Mouse (Mus musculus): ENCODE data around the gene Capzb. TPM values are rescaled to one million over a fixed set of nuclear protein-coding genes. Genes with fewer than 3 reads are reported as not detected.

The Capzb gene
- total RNA-seq, 2 experiments from 2014 or later, result 157 to 415 TPM

DNA sequence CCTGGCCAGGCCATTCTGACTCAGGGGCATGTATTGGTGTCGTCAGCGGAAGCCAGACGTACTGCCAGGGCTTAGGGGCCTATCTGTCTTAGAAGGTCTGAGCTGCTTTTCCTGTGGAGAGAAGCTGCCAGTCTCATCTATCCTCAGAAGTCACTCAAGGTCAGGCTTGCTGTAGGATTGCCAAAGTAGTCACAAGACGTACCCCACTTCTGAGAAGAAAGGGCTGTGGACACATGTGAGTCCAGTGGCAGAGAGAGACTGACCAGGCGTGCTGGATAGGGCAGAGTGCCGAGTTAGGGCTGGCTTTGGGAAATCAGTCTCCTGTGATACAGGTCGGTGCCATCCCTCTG, 40.4 kb downstream of the Capzb start:
- no peak for ATAC-seq (replicated peaks; ENCODE audit: poor library complexity)

DNA sequence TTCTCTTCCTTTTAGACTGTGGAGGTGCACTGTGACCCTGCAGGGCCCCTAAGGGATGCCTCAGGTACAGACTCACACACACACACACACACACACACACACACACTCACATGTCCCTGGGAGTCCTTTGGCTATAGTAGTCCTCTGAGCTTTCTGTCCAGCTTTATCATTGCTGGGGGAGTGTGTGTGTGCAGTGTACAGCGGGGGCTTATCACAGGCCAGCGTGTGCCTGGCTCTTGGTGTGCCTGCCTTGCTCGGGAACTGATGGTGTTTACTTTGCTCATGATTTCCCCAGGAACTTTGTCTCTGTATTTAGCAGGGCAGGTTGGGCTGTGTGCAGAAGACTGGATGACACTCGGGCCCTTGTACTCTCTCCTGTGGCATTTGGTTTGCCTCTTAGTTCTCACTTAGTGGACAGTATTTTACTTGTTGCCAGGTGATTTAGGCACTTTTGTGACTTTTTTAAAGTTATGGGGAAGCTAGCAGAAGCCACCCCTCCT, 41.1 kb downstream of the Capzb start:
- no peak; the same call in 1 of the 2 replicates for ATAC-seq (replicated peaks; ENCODE audit: poor library complexity)

DNA sequence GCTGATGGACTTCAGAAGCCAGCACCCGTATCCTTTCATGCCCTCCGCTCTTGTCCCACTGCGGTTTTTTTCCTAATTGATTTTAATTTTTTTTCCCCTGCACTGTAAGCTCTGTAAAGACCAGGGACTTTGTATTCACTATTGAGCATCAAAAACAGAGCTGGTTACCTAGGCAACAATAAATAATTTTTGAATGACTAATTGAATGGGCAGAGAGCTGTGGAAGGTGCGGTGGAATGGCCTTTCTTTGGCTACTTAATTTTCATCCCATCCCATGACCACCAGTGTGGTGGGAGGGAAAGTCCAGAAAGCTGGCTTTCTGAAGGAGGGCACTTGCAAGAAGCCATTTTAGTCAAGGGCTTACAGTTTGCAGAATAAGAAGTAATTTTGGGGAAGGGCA, 41.6 kb downstream of the Capzb start:
- no peak for ATAC-seq (replicated peaks; ENCODE audit: poor library complexity)

DNA sequence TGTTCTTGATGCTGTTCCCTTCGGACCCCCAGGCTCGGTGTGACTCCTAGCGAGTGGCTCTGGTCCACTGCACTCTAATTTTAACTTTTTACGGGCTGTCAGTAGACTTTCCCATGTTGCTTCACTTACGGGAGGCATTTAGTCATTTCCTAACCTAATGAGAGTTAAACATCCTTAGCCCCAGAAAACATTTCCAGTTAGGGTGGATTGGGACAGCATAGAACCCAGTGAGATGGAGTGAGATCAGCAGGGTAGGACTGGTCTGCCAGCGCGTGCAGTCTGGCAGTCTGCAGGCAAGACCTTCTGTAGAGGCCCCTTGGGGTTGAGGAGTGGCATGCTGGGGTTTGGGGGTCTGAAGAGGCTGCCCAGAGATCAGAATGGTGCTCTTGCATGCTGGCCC, 42.9 kb downstream of the Capzb start:
- ATAC-seq (replicated peaks; ENCODE audit: poor library complexity), result no peak

DNA sequence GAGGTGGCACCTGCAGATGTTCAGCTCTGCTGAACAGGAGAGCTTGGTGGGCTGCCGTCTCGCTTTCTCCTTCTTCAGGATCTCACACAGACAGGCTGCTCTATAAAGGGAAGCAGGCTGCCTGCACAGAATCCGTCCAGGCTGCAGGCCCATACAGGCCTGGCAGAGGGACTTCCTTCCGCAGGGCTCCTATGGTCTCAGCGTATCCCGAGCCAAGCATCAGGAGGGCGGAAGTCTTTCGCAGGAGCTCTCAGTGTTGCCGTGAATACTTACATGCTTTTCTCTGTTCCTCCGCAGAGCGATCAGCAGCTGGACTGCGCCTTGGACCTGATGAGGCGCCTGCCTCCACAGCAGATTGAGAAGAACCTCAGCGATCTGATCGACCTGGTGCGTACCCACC, 45.9 kb downstream of the Capzb start:
- no peak for ATAC-seq (replicated peaks; ENCODE audit: poor library complexity)

DNA sequence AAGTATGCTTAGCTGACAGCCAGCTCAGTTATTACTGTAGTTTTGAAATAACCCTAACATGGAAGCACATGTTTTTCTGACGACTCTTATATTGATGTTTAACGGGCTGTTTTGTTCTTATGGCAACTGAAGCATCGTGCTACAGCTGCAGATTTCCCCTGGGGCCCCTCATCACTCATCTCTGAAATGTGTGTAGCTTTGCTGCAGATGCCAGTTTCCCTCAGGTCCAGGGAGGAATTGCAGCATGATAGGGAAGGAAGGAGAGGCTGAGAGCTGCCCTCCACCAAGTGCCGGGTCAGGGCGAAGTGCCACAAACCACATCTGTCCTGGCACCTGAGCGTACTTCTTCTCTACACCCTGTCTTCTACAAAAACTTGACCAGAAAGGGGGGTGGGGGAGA, 47.6 kb downstream of the Capzb start:
- ATAC-seq (replicated peaks; ENCODE audit: poor library complexity), result no peak; the same call in 1 of the 2 replicates

DNA sequence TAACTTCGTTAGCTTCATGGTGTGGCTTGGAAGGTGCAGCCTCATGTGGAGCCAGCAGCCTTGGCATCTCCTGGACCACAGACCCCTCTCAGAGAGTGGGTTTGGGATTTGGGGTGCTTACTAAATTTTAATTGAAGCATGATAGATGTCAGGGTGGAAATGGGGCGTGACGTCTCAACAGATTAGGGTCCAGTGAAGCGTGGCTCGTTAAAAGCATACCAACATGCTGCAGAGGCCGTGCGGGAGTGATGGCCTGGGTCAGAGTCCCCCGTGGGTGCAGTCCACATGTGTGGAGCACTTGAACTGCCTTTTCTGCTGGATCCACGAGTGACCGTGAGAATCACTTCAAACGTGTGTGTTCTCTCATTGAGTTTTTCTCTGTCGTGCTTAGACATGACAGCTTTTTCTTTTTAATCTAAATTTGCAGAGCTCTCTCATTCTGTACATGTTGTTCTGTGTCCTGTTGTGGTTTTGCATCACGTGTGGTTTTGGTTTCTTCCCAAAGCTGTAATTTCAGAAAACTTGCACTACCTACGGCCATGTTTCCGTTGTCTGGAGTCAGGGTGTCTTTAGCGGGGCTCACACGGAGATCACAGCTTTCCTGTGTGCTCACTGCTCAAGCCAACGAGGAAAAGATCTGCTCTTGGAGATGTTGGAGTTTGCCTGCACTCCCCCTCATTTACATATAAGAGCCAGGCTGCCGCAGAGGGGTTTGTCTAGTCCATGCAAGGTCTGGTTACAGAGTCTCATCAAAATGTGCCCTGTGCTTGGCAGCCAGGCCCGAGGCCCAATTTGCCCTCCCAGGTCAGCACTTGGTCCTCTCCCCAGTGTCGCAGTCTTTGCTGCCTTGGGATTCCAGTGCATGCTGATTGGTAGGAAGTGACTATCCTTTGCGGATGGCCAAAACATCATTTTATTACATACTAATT, 49.2 kb downstream of the Capzb start:
- peak; percentile 38; the same call in 1 of the 2 replicates for ATAC-seq (replicated peaks; ENCODE audit: poor library complexity)

DNA sequence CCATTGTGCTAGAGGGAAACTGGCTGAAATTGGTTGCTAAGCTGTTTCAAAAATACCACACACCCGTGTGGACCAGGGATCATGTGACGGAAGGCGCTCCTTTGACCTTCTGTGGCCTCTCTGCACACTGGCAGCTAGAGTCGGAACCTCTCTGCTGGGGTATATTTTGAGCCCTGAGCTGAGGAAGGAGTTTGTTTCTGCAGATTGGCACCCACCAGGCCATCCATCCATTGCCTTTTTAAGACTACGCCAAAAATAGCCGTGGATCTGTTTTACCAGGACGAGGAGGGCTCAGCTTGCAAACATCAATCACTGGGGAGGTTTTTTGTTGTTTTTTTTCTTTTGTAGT, 49.9 kb downstream of the Capzb start:
- ATAC-seq (replicated peaks; ENCODE audit: poor library complexity), result no peak

DNA sequence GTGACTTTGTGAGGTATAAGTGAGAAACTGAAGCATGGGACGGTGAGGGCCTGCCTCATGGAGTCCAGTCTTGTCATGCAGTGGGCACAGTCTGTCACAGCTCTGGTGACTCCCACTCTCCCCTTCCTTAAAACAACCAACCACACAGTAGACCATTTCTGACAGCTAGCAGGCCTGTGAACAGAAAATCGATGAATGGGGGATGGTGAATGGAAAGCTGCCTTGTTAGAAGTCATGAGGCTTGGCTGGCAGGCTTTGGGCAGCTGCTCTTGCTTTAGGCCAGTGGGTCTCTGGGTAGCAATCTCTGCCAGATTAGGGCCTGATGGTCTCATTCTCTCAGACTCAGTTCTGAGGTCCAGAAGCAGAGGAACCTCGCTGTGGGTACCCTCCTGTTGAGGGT, 51.5 kb downstream of the Capzb start:
- ATAC-seq (replicated peaks; ENCODE audit: poor library complexity), result no peak

DNA sequence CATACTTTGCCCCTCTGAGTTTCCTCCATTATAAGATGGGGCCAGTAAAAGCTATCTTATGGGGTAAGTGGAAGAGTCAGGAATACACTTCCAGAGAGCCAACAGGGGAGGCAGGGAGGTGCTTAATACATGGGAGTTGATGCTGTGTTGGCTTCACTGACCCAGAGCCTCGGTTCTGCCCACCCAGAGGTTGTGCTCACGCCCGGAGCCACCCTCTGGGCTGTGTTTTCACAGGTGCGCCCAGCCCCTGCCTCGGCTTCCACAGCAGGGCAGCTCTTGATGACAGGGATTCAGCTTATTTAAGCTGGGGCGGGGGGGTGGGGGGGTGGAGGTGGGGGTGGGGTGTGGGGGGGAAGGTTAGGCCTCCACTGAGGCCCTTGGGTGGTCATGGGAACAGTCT, 52.1 kb downstream of the Capzb start:
- no peak for ATAC-seq (replicated peaks; ENCODE audit: poor library complexity)

DNA sequence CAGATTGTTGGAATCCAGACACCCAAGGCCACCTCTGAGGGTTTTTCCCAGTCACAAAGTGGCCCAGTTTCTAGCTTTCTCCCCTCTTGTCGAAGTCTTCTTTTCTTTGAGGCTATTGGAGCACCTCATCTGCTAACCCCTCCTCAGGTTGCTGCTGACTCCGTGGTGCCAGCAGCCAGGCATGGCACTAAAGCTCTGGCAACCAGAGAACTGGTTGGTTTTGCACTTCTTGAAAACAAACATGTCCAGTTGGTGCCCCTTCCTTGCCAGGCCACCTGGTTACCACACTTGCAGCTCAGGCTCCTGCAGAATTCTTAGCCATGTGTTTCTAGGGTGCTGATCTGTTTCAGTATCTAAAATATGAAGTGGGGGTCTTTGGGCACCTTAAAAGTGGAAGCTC, 52.8 kb downstream of the Capzb start:
- ATAC-seq (replicated peaks; ENCODE audit: poor library complexity), result no peak

DNA sequence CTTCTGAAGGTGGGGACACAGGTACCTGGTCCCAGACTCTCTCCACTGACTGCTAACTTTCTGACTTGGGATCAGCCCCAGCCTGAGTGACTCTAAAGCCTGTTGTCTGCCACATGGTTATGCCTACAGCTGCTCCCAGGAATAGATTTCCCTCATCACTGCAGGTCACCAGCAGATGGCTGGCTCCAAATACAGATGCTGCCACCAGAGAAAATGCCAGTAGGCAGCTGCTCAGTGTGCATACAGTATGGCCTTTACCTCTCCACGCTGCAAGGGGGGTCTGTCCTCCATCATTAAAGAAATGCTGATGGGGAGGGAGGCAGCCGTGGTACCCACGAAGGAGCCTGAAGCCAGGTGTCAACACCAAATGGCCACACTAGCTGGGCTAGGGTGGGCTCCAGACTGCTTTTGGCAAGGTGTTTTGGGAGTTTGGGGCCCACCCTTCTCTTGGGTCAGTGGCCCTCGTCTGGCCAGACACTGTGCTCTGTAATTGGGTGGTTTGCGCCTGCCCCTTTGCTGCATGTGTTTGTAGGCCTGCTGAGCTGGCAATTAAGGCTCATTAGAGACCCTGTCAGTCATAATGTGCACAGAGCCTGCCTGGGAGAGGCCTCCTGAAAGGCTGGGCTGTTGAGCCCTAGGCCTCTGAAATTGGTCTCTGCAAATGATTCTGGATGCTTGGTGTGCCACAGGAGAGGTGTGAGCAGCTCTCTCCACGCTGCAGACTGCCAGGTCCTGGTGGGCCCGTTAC, 53.6 kb downstream of the Capzb start:
- no peak for ATAC-seq (replicated peaks; ENCODE audit: poor library complexity)

DNA sequence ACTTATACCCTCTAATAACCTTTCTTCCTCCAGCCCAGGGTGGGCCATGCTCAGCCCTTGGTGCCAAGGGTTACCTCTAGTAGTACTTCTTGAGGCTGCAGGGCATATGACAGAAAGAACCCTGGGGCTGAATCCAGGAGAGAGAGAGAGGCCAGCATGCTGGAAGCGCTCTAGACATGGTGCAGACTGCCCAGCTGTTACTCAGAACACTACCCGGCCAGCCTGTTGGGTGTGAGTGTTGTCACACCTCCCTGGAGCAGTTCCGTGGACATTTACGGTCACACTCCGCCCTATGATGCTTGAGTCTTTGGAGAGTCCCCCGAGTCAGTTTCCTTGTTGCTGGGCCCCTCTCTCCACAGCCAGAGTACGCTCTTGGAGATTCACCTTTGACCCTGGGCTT, 55.3 kb downstream of the Capzb start:
- ATAC-seq (replicated peaks; ENCODE audit: poor library complexity), result no peak

DNA sequence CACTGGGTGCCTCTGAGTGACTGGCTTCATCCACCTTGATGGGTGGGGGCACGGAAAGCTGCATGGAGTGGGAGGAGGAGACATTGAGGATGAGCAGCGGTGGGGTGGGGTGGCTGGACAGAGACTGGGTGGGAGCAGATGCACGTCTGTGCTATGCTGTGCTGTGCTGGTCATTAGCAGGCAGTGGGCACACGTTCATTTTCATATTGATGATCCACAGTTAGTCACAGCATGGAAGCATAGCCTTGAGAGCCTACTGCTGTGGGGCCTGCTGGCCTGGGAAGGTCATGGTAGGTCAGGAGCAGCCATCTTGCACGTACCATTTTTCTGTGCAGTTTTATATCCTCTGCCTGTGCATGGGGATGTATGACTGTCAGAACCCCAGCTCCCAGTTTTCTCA, 56.0 kb downstream of the Capzb start:
- no peak for ATAC-seq (replicated peaks; ENCODE audit: poor library complexity)

DNA sequence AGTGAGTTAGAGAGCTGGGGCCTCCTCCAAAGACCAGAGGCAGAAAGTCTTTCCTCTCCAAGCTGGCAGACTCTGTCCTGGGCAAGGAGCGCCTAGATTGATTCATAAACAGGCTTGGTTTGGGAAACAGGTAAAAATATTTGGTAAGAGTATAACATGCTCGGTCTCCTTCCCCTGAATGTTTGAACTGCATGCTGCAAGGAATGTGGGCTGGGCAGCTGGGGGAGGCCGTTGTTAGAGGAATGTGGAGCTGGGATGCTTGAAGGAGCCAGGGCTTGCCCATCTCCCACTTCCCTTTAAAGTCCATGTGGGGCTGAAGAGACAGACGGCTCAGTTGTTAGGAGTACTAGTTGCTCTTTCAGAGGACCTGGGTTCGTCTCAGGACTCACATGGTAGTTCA, 57.3 kb downstream of the Capzb start:
- no peak for ATAC-seq (replicated peaks; ENCODE audit: poor library complexity)

DNA sequence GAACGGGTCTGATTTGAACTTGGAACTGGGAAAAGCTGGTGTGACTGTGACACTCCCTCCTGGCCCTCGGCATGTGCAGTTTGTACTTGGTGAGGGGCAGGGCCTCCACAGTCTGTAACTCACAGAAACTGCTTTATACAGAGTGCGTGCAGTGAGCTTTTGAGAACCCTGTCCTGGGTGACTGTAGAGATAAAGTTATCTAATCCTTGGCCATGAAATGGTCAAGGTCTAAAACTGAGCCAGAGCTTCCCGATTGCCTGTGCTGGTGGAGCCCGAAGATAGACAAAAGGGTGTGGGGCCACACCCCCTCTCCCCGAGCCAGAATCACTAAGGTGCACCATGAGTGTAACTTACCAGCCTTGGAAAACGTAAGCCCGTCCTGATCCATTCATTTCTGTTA, 58.2 kb downstream of the Capzb start:
- peak; percentile 21 for ATAC-seq (replicated peaks; ENCODE audit: poor library complexity)

DNA sequence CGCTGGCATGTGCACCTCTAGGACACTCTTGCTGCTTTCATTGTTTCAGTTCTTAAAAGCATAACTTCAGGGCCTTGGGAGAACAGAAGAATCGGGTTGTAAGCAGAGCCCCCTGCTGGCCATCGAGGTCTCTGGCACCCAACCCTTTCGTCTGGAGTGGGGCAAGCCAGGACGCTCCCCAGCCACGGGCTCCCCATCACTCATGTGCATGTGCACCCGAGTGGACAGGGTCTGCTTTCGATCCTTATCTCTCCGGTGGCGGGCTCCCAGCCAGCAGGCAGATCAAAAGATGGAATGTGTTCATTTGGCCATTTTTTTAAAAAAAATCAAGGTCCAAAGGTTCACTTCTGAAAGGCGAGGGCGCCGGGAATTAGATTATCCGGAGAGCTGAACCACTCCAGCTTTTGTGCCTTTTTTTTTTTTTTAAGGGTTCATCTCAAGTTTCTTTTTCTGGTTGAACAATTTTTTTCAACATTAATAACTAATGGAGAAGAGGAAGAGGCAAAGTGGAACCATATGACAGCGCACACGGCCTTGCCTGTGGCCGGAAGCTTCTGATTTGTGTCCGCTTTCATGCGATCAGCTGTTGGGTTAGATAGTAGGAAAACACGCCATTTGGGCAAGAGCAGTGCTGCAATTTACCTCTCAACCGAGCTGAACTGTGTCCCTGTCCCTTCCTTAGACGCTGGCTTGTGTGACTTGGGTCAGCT, 59.5 kb downstream of the Capzb start:
- peak; percentile 91 for ATAC-seq (replicated peaks; ENCODE audit: poor library complexity)

DNA sequence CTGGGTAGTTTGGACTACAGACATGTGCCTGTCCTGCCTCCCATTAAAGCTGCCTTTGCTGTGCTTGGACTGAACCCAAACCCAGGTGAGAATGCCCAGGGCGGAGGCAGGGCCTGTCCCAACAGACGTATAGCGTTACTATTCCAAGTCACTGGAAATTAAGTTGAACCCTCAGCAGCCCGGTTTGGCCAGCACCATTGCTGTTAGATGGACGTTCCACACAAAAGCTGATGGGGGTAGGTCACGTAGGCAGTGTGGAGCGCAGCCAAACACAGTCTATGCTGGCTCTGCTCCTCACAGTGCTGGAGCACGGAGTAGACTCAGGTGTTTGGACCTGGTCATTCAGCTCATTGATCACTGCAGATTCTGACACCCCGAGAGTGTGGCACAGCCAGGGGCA, 60.5 kb downstream of the Capzb start:
- no peak for ATAC-seq (replicated peaks; ENCODE audit: poor library complexity)

DNA sequence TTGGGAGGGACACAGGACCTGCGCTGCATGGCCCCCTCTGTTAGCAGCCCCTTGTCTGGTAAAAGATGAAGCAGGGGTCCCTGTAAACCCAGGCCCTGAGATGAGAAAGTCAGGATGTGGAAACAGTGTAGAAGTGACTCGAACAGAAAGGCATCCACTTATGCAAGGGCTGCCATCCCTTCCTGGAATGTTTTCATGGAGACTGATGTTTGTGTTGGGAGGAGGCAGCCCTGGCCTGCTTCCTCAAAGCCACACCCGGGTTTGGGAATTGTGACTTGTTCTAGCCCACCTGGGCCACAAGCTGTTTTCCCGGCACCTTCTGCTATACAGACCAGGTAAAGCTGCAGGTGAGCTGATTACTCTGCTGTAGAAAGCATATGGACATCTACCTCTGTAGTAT, 63.4 kb downstream of the Capzb start:
- ATAC-seq (replicated peaks; ENCODE audit: poor library complexity), result no peak

DNA sequence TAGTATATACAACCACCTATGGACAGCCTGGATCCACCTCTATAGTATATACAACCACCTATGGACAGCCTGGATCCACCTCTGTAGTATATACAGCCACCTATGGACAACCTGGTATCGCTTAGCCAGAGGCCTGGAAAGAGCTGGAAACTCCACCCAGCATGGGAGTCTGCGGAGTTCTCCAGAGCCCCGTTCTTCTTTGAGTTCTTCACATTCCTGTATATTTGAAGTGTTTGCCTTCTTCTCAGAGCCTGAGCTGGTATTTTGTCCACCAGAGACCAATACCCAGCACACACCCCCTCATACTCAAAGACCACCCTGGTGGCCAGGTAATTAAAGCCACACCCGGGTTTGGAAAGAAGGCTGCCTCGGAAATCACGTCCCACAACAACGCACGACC, 64.0 kb downstream of the Capzb start:
- ATAC-seq (replicated peaks; ENCODE audit: poor library complexity), result no peak

DNA sequence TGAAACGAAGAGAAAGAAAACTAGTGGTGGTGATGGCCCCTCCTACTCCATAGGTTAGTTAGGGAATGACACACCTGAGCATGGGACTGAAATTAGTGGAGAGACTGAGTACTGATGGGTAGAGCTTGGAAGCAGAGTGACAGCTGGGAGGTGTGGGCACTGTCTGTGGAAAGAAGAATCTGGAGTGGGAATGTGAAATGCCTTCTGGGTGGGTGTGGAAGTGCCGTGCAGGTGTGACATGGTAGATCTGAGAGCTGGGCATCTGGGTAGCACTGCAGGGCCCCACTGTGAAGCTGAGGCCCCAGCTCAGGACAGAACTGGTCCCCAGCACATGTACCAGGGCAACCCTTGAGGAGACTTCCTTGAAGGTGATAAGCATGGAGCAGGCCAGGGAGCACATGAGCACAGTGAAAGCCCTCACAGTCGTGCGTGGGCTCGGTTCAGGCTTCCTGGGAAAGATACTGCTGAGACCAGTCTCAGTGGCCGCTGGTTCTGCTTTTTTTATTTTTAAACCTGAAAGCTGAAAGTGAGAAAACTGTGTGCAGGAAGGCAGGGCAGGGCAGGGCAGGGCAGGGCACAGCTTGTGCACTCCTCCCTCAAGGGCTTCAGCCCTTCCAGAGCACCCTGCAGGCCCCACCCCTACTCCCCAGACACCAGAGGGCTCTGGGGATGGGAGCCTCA, 66.1 kb downstream of the Capzb start:
- peak; percentile 29; the same call in 1 of the 2 replicates for ATAC-seq (replicated peaks; ENCODE audit: poor library complexity)

All from megakaryocyte progenitor cell, adult 5-6 weeks (primary cell).